Mouse (Mus musculus) bone marrow macrophage, adult 2 months (primary cell): ENCODE measurements around the gene Rftn1. TPM values are rescaled to one million over a fixed set of nuclear protein-coding genes. Genes with fewer than 3 reads are reported as not detected.

Source experiments
- H3K27ac ChIP-seq: 2 replicates; pipeline ENCODE4 v1.5.1; 2012; ENCODE audit warnings: low read depth, low read length; ENCODE audit not compliant: insufficient read depth
- H3K4me1 ChIP-seq: 2 replicates; pipeline ENCODE4 v1.6.1; 2012; ENCODE audit warnings: low read length; ENCODE audit not compliant: control insufficient read depth, insufficient read depth
- H3K4me3 ChIP-seq: 2 replicates; pipeline ENCODE4 v1.5.1; 2012; ENCODE audit warnings: mild to moderate bottlenecking, low read length, moderate library complexity; ENCODE audit not compliant: insufficient read depth
- CTCF ChIP-seq: IDR thresholded peaks from 2 replicates; pipeline ENCODE4 v1.5.1; 2012; ENCODE audit warnings: low read depth, mild to moderate bottlenecking, low read length, moderate library complexity
- POLR2A ChIP-seq: IDR thresholded peaks from 2 replicates; pipeline ENCODE4 v1.6.1; 2012; ENCODE audit warnings: mild to moderate bottlenecking, low read depth, low read length, borderline replicate concordance
- polyA plus RNA-seq: library from polyadenylated mRNA; stranded (reverse); fragments of >200 nt; gene quantifications from 2 replicates; pipeline ENCODE4 v1.2.4, GENCODE M21; 2012; ENCODE audit not compliant: missing spikeins, insufficient read depth, insufficient read length

The Rftn1 gene
- polyA plus RNA-seq, 1 experiment, result 76.5 TPM

DNA sequence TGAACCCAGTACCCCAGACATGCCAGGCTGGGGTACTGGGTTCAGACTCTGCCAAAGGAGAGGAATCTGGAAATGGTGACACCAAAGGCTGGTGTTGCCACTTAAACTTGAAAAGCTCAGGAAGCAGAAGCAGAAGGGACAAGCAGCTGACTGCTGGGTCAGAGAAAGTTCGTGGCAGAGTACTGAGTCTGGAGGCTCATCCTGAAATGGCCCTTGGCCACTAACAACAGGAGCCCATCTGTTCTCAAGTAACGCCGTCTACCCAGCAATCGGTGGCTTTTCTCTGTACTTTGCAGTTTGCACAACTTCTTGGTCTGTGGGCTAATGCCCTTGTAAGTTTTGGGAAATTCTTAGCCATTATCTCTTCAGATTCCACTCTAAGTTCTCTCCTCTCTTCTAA lies 60.1 kb downstream of the Rftn1 start:
- peak overlapping the region; percentile 58 for H3K27ac ChIP-seq
- no peak overlapping the region for H3K4me3 ChIP-seq
- peaks cover 53% of the 10 kb centered on the region for H3K4me1 ChIP-seq
- no peak for TF ChIP-seq POLR2A
- no peak for TF ChIP-seq CTCF

- TF ChIP-seq POLR2A, result no peak
- TF ChIP-seq CTCF, result no peak
- no peak overlapping the region for H3K4me3 ChIP-seq
- H3K27ac ChIP-seq, result no peak overlapping the region
- peaks cover 50% of the 10 kb centered on the region for H3K4me1 ChIP-seq
Measured at GRCm38 (mm10) chr17:50128392-50128791, 62.1 kb downstream of the Rftn1 start.

DNA sequence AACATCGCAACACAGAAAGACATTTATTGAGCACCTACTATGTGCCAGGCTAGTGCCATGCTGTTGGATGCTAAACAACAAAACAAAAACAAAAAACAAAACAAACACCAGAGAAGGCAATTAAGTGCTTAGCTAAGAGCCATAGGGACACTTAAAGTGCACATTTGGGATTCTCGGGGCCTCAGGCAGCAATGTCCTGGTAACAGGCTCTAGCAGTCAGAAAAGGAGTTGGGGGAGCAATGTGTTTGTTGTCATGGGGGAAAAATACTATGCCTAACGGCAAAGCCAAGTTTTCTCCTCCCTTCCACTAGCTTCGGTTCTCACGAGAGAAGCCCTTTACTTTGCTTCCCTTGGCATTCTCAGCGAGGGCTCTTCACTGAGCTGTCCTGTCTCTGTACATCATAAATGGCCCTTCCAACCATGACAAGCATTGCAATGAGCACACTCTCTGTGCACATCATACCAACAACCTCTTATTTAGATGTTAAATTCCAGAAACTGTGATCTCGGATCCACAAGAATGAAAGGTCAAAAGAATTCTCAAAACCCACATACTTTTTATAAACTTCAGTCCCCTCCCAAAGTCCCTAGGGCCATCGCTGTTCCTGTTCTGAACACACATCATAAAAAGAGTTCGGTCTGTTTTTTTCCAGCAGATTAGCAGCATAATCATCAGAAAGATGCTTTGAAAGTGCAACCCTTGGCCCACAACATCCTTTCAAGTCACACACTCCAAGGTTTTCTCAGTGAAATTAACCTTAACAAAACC lies 63.2 kb downstream of the Rftn1 start:
- H3K4me1 ChIP-seq, result peaks cover 60% of the 10 kb centered on the region
- H3K4me3 ChIP-seq, result no peak overlapping the region
- no peak for TF ChIP-seq POLR2A
- no peak for TF ChIP-seq CTCF
- no peak overlapping the region for H3K27ac ChIP-seq

DNA sequence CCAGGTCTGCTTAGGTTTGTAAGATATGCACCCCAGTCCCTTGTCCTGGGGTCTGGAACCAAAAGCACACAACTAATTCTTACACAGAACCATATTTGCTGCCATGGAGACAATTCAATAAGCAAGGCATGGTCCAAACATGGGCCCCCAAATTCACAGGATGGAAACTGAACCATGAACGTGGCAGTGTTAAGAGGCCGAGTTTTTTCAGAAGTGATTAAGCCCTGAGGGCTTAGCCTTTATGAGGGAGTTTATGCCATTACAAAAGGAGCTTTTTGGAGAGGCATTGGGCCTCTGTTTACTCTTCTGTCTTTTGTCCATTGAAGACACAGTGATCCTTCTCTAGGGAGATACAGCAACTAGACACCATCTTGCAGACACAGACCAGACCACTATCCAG lies 63.9 kb downstream of the Rftn1 start:
- TF ChIP-seq CTCF (no peak), POLR2A (no peak)
- H3K4me3 ChIP-seq, result no peak overlapping the region
- no peak overlapping the region for H3K27ac ChIP-seq
- H3K4me1 ChIP-seq, result peaks cover 64% of the 10 kb centered on the region

GRCm38 (mm10) chr17:50125900-50126299 lies 64.6 kb downstream of the Rftn1 start:
- no peak overlapping the region for H3K27ac ChIP-seq
- no peak overlapping the region for H3K4me3 ChIP-seq
- TF ChIP-seq POLR2A, result no peak
- no peak for TF ChIP-seq CTCF
- peaks cover 65% of the 10 kb centered on the region for H3K4me1 ChIP-seq

DNA sequence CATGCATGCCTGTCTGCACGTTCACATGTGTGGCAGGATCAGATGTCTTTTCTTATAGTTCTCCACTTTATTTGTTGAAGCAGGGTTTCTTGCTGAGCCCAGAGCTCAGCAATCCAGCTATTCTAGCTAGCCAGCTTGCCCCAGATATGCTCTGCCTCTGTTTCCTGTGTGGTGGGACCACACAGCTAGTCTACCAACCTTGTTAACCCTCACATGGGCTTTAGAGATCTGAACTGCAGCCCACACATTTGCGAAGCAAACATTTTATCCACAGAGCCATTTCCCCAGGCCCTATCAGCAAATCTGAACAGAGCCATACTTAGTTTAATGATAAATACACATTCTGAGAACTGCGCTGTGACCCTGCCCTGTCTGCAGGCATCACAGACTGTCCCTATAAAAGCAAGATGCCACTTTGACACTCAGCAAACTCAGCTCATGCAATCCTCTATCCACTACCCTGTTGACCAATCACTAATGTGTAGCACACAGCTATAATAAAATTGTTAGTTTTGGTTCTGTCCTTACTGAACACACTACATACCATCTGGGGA lies 65.2 kb downstream of the Rftn1 start:
- Histone ChIP-seq H3K27ac (no peak overlapping the region), H3K4me1 (peaks cover 66% of the 10 kb centered on the region), H3K4me3 (no peak overlapping the region)
- no peak for TF ChIP-seq POLR2A
- TF ChIP-seq CTCF, result no peak

DNA sequence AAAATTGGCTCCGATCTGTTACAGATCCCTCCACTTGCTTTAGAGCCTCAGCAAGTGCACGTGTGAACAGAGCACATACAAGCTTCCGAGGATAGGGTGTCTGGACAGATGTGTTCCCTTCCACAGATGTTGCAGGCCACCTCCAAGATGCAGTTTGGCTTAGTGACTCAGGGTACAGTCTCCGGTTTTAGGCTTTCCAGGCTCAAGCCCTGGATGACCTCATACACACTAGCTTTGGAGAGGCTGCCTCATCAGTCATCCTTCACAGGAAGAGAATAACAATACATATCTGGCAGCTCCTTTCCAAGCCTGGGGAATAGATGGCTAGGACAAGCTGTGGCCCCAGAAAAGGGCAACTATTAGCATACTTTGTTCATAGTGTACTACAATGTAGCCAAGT lies 65.8 kb downstream of the Rftn1 start:
- Histone ChIP-seq H3K27ac (no peak overlapping the region), H3K4me3 (no peak overlapping the region), H3K4me1 (peaks cover 63% of the 10 kb centered on the region)
- TF ChIP-seq CTCF (no peak), POLR2A (no peak)

DNA sequence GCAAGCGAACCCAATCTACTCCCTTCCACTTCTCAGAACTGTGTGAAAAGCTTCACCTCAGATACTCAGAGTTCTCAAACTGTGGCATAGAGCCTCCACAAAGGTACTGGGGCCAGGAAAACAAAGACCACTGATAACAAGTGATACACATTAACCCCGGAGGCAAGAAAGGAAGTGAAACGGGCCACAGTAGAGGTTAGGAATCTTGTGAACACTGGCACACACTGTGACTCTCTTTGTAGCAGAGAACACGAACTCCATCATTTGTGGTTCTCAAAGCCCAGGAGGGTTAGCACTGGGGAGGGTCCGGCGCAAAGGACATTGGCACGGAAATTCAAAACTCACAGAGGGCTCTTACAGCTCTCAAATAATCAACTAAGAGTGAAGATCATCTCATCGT lies 67.9 kb downstream of the Rftn1 start:
- peaks cover 68% of the 10 kb centered on the region for H3K4me1 ChIP-seq
- H3K27ac ChIP-seq, result no peak overlapping the region
- no peak overlapping the region for H3K4me3 ChIP-seq
- TF ChIP-seq POLR2A, result no peak
- TF ChIP-seq CTCF, result no peak

- H3K4me3 ChIP-seq, result no peak overlapping the region
- H3K4me1 ChIP-seq, result peaks cover 60% of the 10 kb centered on the region
- TF ChIP-seq POLR2A (no peak), CTCF (no peak)
- peak overlapping the region; percentile 89 for H3K27ac ChIP-seq
Measured at GRCm38 (mm10) chr17:50120098-50120497, 70.4 kb downstream of the Rftn1 start.

DNA sequence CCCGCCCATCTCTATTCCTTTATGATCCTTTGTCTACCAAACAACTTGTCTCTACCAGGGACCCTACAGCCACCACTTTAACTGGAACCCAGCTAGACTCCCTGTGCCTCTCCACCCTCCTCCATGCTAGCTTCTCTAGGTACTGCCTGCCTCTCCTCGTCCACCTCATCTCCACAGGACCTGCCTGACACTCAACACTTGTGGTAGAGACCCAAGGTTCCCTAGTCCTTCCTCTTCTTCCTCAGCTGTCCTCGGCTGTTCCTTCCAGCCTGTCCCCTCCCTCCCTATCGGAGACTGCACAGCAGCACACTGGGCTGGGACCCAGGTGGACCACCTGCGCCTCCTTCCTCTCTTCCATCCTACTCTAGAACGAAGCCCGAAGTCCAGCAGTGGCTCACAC lies 73.0 kb downstream of the Rftn1 start:
- H3K4me1 ChIP-seq, result peaks cover 45% of the 10 kb centered on the region
- no peak overlapping the region for H3K27ac ChIP-seq
- H3K4me3 ChIP-seq, result no peak overlapping the region
- TF ChIP-seq CTCF (no peak), POLR2A (no peak)
